Mouse (Mus musculus) spleen, adult 12 weeks (tissue): ENCODE results near the gene Chd3.
"Not testable (repeated sequence)": the region's sequence is repeated elsewhere in the genome, so short reads cannot be mapped to it uniquely, and the experiment has no call there.

ENCODE experiments used
- DNase-seq: peaks from one replicate; pipeline ENCODE4 v3.0.0; 2022; ENCODE audit warnings: low spot score

Chd3 gene

DNA sequence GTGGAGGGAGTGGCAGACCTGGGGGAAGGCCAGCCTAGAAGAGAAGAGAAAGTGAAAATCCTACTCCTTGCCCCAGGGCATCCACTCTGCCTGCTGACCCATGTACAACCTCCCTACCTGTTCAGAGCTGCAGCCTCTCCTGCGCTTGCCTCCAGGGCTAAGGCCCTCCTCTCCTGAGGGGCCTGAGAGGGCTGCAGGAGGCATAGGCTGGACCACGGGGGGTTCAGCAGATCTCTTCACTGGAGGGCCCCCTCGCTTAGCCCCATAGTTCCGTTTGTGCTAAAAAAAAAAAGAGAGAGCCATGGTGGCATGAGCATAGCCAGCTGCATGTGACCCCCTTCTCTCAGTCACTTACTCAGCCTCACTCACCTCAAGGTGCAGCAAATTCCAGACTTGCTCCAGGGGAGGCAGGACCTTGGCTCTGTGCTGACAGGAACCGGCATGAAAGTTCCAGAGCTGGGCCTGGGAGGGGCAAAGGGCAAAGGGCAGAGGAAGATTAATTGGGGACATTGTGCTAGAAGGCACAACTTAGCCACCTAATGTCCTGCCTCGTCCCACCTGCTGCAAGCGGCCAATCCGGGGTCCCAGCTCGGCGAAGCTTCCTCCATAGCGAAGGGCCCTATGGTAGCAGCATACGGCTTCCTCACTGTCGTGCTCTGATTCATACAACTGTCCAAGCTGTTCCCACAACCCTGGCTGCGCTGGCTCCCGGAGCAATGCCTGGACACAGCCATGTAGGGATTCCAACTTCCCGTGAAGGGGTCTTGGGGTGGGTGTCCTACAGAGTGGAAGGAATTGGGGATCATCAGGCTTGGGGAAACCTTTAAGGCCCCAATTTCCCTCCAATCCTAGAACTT lies 37.9 kb upstream of the Chd3 start:
- no peak for DNase-seq

GRCm38 (mm10) chr11:69406282-69406681 lies 37.1 kb upstream of the Chd3 start:
- DNase-seq, result no peak

- no peak for DNase-seq
Measured at GRCm38 (mm10) chr11:69405397-69406200, 36.4 kb upstream of the Chd3 start.

DNA sequence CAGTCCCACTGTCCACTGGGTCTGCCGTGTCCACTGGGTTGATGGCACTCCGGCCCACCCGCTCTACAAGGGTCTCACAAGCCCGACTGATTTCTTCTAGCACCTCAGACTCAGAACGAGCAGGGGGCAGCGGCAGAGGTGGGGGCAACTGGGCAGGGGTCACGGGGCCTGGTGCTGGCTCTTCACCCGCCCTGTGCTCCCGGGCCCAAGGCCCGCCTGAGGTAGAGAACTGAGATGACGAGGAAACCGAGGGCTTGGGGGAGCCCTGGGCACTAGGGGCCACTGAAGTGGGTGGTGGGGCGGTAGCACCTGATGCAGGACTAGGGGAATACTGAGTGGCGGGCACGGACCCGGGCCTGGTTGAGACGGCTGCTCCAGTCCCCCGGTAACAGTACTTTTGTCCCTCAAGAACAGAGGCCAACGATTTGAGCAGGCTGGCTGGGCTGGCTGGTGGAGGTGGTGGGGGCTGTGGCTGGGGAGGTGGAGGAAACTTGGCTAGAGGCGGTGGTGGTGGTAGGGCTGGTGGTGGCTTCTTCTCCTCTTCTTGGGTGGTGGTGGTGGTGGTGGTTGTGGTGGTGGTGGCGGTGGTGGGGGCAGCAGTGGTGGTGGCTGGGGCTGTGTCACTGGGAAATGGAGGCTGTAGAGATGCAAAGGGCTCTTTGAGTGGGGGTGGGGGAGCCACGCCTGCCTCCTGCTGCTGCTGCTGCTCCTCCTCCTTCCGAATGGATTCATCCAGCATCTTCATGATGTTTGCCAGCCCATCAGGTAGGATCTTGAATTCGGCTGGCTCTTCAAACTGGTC lies 35.6 kb upstream of the Chd3 start:
- DNase-seq, result no peak

GRCm38 (mm10) chr11:69403691-69404594 lies 34.7 kb upstream of the Chd3 start:
- DNase-seq, result no peak

GRCm38 (mm10) chr11:69401987-69402386 lies 32.8 kb upstream of the Chd3 start:
- DNase-seq, result no peak

DNA sequence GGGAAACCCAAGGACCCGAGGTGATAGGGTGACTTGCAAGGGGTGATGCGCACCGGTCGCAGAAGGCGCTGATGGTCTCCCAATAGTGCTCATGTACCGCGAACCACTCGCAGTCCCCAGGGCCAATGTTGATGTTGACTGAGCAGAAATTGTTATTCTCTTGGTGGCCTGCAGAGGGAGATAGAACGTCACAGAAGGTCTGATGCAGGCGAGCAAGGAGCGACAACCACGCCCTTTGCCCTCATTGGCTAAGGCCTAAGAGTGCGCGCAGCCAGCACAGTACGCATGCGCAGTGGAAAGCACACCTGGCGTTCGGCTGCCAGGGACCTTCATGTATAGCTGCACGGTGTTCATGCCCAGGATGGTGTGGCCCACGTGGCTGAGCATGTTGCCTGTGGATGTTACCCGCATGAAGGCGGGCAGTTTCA lies 32.0 kb upstream of the Chd3 start:
- peak; percentile 76 for DNase-seq

DNA sequence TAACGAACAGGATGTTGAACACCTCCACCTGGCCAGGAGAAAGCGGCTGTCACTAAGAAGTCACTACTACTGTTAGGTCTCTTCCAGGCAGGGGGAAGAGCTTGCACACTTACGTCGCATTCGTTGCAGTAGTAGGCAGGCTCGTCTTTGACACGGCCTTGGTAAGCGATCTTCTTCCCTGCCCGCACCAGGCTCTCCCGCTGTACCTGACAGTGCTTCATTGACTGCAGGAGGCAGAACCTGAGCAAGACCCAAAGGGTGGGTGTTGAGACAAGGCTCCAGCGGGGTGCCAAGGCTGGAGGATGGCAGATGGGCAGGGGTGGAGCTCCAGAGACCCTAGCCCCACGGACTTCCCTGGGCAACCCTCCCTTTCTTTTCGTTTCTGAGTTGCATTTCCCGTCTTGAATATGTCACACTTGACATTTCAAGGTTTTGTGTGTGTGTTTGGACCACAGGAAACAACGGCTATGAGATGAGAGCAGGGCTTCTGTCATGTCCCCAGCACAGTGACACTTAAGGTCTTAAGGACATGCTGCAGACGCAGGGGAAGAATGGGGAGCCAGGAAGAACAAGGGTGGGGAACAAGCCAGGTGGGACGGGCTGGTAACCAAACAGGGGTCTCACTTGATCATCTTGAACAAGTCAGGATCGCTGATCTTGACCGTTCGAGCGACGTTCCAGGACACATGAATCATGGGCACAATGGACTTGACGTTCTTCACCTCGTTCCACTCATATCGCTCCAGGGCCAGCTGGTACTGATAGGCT lies 31.1 kb upstream of the Chd3 start:
- no peak for DNase-seq

DNA sequence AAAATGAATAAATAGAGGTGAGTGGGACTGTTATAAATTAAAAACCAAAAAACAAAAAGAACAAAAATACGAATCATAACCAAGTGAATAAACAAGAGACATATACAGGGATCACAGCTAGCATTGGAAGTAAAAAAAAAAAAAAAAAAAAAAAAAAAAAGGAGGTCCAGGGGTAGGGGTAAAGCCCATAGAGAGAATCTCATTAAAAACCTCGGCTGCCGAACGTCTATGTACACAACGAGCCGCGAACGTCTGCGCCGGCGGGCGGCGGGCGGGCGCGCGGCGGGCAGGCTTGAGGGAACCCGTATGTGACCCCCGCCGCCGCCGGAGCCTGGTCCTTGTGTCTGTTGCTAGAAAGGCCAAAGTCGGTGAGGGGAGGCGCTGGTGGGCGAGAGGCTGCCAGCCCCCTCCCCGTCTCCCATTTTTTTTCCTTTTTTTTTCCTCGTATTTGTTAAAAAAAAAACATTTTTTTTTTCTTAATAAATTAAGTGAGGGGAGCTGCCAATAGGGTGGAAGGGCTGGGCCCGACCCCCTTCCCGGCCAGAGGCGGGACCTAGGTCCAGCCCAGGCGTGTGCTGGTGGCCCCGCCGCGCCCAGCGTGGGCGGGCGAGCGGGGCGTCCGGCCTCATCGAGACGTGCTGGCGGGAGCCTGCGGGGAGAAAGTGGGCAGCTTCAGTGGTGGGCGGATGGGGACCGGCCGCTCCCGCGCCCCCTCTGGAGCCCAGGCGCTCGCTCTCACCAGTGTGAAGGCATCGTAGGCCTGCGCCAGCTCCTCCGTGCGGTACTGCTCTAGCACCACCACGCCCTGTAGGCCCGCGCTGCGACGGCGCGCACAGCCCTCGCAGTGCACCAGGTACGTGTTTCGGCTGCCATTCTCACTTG lies 30.2 kb upstream of the Chd3 start:
- no peak for DNase-seq

GRCm38 (mm10) chr11:69398486-69399200 lies 29.4 kb upstream of the Chd3 start:
- no peak for DNase-seq

GRCm38 (mm10) chr11:69398059-69398458 lies 28.9 kb upstream of the Chd3 start, which contains the start of gene Tmem88:
Gene Tmem88, minus strand, starts transcription at chr11:69398234.
- no peak for DNase-seq

DNA sequence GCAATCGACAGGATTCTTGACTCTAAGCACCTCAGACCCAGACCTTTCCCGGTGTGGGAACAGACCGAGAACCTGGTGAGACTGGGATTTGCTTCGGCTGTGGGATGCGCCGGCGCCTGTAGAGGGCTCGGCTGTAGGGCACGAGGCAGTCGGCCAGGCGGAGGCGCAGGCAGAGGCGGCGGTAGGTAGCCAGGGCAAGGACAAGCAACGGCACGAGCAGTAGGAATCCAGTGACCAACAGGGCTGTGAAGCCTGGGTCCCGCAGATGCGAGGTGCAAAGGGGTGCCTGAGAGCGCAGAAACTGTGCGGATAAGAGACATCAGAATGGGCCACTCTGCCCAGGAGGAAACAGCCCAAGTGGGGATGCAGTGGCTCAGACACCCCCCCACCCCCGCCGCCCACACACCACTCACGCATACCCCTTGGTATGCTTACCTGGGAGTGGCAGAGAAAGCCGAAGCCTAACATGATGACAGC lies 28.4 kb upstream of the Chd3 start:
- no peak for DNase-seq

- no peak for DNase-seq
Measured at GRCm38 (mm10) chr11:69396772-69397171, 27.6 kb upstream of the Chd3 start.

GRCm38 (mm10) chr11:69395634-69396373 lies 26.6 kb upstream of the Chd3 start:
- peak; percentile 96 for DNase-seq

GRCm38 (mm10) chr11:69395235-69395633 lies 26.0 kb upstream of the Chd3 start, which contains the start of the genes Naa38 and Cyb5d1:
Gene Naa38, plus strand, starts transcription at chr11:69395487.
Gene Cyb5d1, minus strand, starts transcription at chr11:69395631.
- DNase-seq, result peak; percentile 84

GRCm38 (mm10) chr11:69394591-69395167 lies 25.5 kb upstream of the Chd3 start:
- DNase-seq, result not testable (repeated sequence)

GRCm38 (mm10) chr11:69390400-69391034 lies 21.3 kb upstream of the Chd3 start:
- peak; percentile 56 for DNase-seq
